Mouse (Mus musculus) CH12.LX (cell line): ENCODE data around the gene Bcdin3d. TPM values are rescaled to one million over a fixed set of nuclear protein-coding genes. Genes with fewer than 3 reads are reported as not detected.

ENCODE experiments used
- DNase-seq: peaks from one replicate; pipeline ENCODE4 v3.0.0-alpha.2; 2013; ENCODE audit errors: extremely low read depth
- H3K27ac ChIP-seq: 2 replicates; pipeline ENCODE4 v1.5.1; 2012; ENCODE audit warnings: low read depth, mild to moderate bottlenecking, control low read depth, moderate library complexity; ENCODE audit not compliant: insufficient read depth
- H3K27me3 ChIP-seq: replicated peaks from 2 replicates; pipeline ENCODE3; 2012; ENCODE audit warnings: inconsistent platforms
- H3K36me3 ChIP-seq, 2 experiments: replicated peaks in 1 of 2; 2 replicates each; pipeline versions ENCODE3 to v1.6.1; 2012; ENCODE audit warnings: inconsistent platforms in 1 of 2, low read length in 1 of 2, mild to moderate bottlenecking in 1 of 2, mixed read lengths in 1 of 2, moderate library complexity in 1 of 2; ENCODE audit not compliant: control insufficient read depth in 1 of 2, insufficient read depth in 1 of 2
- H3K4me1 ChIP-seq, 2 experiments: 2 replicates each; pipeline ENCODE4 v1.6.1; 2012; ENCODE audit warnings: inconsistent platforms in 1 of 2, moderate library complexity in 1 of 2; ENCODE audit not compliant: insufficient read depth in 2 of 2, control insufficient read depth in 1 of 2
- H3K4me2 ChIP-seq: 2 replicates; pipeline ENCODE4 v1.6.1; 2012; ENCODE audit warnings: low read depth, mild to moderate bottlenecking, control low read depth; ENCODE audit not compliant: poor library complexity, insufficient read depth, severe bottlenecking
- H3K4me3 ChIP-seq, 3 experiments: fragments of 150-350 bp in 1 of 3; sonication (generic) in 1 of 3; replicated peaks in 1 of 3; 2 replicates each; pipeline versions ENCODE3 to v1.5.1; 2011 to 2012; ENCODE audit warnings: low read depth in 2 of 3, low read length in 2 of 3, mild to moderate bottlenecking in 2 of 3, moderate library complexity in 2 of 3, control low read depth in 1 of 3, improper control_type of control experiment in 1 of 3, inconsistent platforms in 1 of 3, mixed read lengths in 1 of 3; ENCODE audit not compliant: poor library complexity in 1 of 3
- H3K79me2 ChIP-seq: replicated peaks from 2 replicates; pipeline ENCODE4 v1.6.1; 2012; ENCODE audit warnings: mild to moderate bottlenecking, moderate library complexity; ENCODE audit not compliant: control insufficient read depth, poor library complexity, insufficient read depth, severe bottlenecking; ENCODE audit errors: extremely low read depth
- H3K9ac ChIP-seq: 2 replicates; pipeline ENCODE4 v1.6.1; 2012; ENCODE audit warnings: low read depth, mild to moderate bottlenecking, control low read depth, moderate library complexity; ENCODE audit not compliant: insufficient read depth
- H3K9me3 ChIP-seq: replicated peaks from 2 replicates; pipeline ENCODE3; 2012; ENCODE audit warnings: low read length, inconsistent platforms, mixed read lengths
- BHLHE40 ChIP-seq: IDR thresholded peaks from 2 replicates; pipeline ENCODE4 v1.6.1; 2011; ENCODE audit warnings: mild to moderate bottlenecking, low read depth, low read length, improper control_type of control experiment
- CHD1 ChIP-seq: IDR thresholded peaks from 2 replicates; pipeline ENCODE4 v1.6.1; 2012; ENCODE audit warnings: low read depth, low read length, improper control_type of control experiment, inconsistent platforms
- CHD2 ChIP-seq: IDR thresholded peaks from 2 replicates; pipeline ENCODE4 v1.6.1; 2011; ENCODE audit warnings: low read length, improper control_type of control experiment
- CTCF ChIP-seq, 2 experiments: IDR thresholded peaks in 1 of 2; conservative IDR thresholded peaks in 1 of 2; 2 replicates each; pipeline ENCODE4 v1.5.1; 2011 to 2012; ENCODE audit warnings: low read depth in 2 of 2, low read length in 2 of 2, improper control_type of control experiment in 1 of 2, inconsistent platforms in 1 of 2, mild to moderate bottlenecking in 1 of 2, moderate library complexity in 1 of 2
- E2F4 ChIP-seq: IDR thresholded peaks from 2 replicates; pipeline ENCODE4 v1.6.1; 2011; ENCODE audit warnings: low read depth, low read length, improper control_type of control experiment; ENCODE audit not compliant: insufficient replicate concordance
- ELF1 ChIP-seq: IDR thresholded peaks from 2 replicates; pipeline ENCODE4 v1.6.1; 2014; ENCODE audit warnings: low read depth, mild to moderate bottlenecking, inconsistent platforms, low read length, improper control_type of control experiment
- EP300 ChIP-seq: IDR thresholded peaks from 2 replicates; pipeline ENCODE4 v1.6.1; 2011; ENCODE audit warnings: low read length, improper control_type of control experiment
- ETS1 ChIP-seq: conservative IDR thresholded peaks from 2 replicates; pipeline ENCODE4 v1.6.1; 2012; ENCODE audit warnings: low read depth, mild to moderate bottlenecking, inconsistent platforms, low read length, improper control_type of control experiment, moderate library complexity
- GABPA ChIP-seq: IDR thresholded peaks from 2 replicates; pipeline ENCODE4 v1.6.1; 2012; ENCODE audit warnings: low read depth, low read length, improper control_type of control experiment, inconsistent platforms; ENCODE audit not compliant: insufficient replicate concordance
- MAX ChIP-seq: IDR thresholded peaks from 2 replicates; pipeline ENCODE4 v1.6.1; 2011; ENCODE audit warnings: low read length, improper control_type of control experiment
- MEF2A ChIP-seq: IDR thresholded peaks from 2 replicates; pipeline ENCODE4 v1.6.1; 2014; ENCODE audit warnings: low read depth, mild to moderate bottlenecking, inconsistent platforms, low read length, improper control_type of control experiment, borderline replicate concordance
- MYC ChIP-seq: IDR thresholded peaks from 2 replicates; pipeline ENCODE4 v1.6.1; 2011; ENCODE audit warnings: low read depth, mild to moderate bottlenecking, improper control_type of control experiment, low read length
- PAX5 ChIP-seq: IDR thresholded peaks from 2 replicates; pipeline ENCODE4 v1.6.1; 2012; ENCODE audit warnings: low read length, inconsistent platforms, mixed read lengths
- POLR2AphosphoS2 ChIP-seq: IDR thresholded peaks from 2 replicates; pipeline ENCODE4 v1.6.1; 2011; ENCODE audit warnings: low read depth, low read length, improper control_type of control experiment
- SIN3A ChIP-seq: IDR thresholded peaks from 2 replicates; pipeline ENCODE4 v1.6.1; 2012; ENCODE audit warnings: low read length, improper control_type of control experiment, inconsistent platforms
- USF2 ChIP-seq: conservative IDR thresholded peaks from 2 replicates; pipeline ENCODE4 v1.6.1; 2011; ENCODE audit warnings: low read depth, low read length, improper control_type of control experiment
- ZNF384 ChIP-seq: IDR thresholded peaks from 2 replicates; pipeline ENCODE4 v1.6.1; 2012; ENCODE audit warnings: low read depth, low read length, improper control_type of control experiment, inconsistent platforms
- dilution Hi-C: fragments of 300-500 bp; cut with MboI; formaldehyde crosslinking; loops from 2 replicates; pipeline ENCODE4 v1.14.3; 2020; ENCODE audit warnings: low sequenced_read_pairs; ENCODE audit not compliant: extremely low pct_unique_long_range_greater_than_20kb, extremely low pct_ligation_motif_present
- in situ Hi-C: fragments of 300-500 bp; cut with MboI; formaldehyde crosslinking; loops from 3 replicates; pipeline ENCODE4 v1.14.3; 2019; ENCODE audit warnings: low sequenced_read_pairs, low pct_ligation_motif_present, low pct_unique_long_range_greater_than_20kb, mixed read lengths
- polyA plus RNA-seq: library from polyadenylated mRNA; unstranded; fragments of >175 nt; gene quantifications from 2 replicates; pipeline ENCODE4 v1.2.1, GENCODE M21; 2012; ENCODE audit warnings: low read depth; ENCODE audit not compliant: insufficient read length
- total RNA-seq, 2 experiments: library from RNA; depleted of rRNA; stranded (reverse); fragments of 300-350 nt in 1 of 2; fragments of >200 nt in 1 of 2; gene quantifications; 2 replicates each; pipeline ENCODE4 v1.2.3; 2012 to 2014

The Bcdin3d gene
- total and polyA plus RNA-seq, 3 experiments, result 13.8 to 15.3 (median 14.2) TPM

- Histone ChIP-seq H3K79me2 (no peaks in the 10 kb centered on the region), H3K9me3 (no peaks in the 10 kb centered on the region), H3K27ac (no peak overlapping the region), H3K4me1 (peaks cover 6 to 36% of the 10 kb centered on the region in 2 experiments; a peak in 3 of 4 replicates), H3K27me3 (no peaks in the 10 kb centered on the region), H3K36me3 (peaks cover 4 to 55% of the 10 kb centered on the region in 2 experiments), H3K9ac (no peak overlapping the region), H3K4me3 (no peak overlapping the region), H3K4me2 (no peak overlapping the region)
- dilution Hi-C loops (no loop called here), in situ Hi-C loops (no loop called here)
- TF ChIP-seq E2F4 (no peak), ETS1 (no peak), MEF2A (no peak), SIN3A (no peak), GABPA (no peak), POLR2AphosphoS2 (no peak), MAX (no peak), CTCF (conservative IDR thresholded peaks at IDR 0.05 in 1 of 2, IDR thresholded peaks at IDR 0.05 in 1 of 2; ENCODE audit: low read depth in 2 of 2, low read length in 2 of 2) (no peak), CHD2 (no peak)
- DNase-seq, result no peak
These were observed 40.6 kb downstream of the Bcdin3d start for GRCm38 (mm10) chr15:99433913-99434312.

DNA sequence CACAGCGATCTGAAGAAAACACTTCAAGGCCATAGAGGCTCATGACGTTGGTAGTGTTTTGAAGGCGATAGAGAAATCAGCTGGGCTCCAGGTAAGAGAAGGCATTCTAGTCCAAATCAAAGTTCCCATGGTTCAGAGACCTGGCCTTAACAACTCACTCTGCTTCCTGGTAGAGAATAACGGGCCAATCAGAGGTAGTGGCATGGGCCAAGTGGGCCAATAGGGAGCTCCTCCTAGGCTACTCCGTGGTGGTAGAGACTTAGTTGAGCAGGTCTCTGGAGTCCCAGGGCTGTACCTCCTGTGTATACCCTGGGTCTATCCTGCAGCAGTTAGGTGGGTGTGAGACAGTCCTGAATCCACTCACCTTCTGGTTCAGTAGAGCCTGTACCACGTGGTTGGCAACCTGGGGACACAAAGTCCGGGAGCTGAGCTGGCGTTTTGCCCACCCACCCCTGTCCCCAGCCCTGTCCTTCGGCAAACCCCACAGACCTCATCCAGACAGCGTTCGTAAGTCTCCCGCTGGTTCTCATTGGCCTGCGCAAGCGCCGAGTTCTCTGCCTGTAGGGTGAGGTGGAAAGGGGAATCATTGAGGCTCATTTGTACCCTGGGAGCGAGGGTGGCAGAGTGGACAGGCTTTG lies 41.3 kb downstream of the Bcdin3d start:
- Histone ChIP-seq H3K36me3 (peaks cover 4 to 55% of the 10 kb centered on the region in 2 experiments), H3K27me3 (no peaks in the 10 kb centered on the region), H3K4me1 (peaks cover 6 to 31% of the 10 kb centered on the region in 2 experiments; a peak in 3 of 4 replicates), H3K27ac (no peak overlapping the region), H3K9me3 (no peaks in the 10 kb centered on the region), H3K79me2 (no peaks in the 10 kb centered on the region), H3K4me2 (no peak overlapping the region), H3K9ac (no peak overlapping the region), H3K4me3 (no peak overlapping the region)
- TF ChIP-seq ELF1 (no peak), EP300 (no peak), SIN3A (no peak), ZNF384 (no peak), MYC (no peak), BHLHE40 (no peak), USF2 (no peak), CHD1 (no peak), MEF2A (no peak), PAX5 (no peak)
- in situ Hi-C loops (no loop called here), dilution Hi-C loops (no loop called here)
- no peak for DNase-seq
